Mouse (Mus musculus) cortical plate, adult 2 months (tissue): ENCODE measurements around the gene Pls1.

Experiments used
- CTCF ChIP-seq: fragments of 200-500 bp; IDR thresholded peaks from 2 replicates; pipeline ENCODE4 v1.5.1; 2011; ENCODE audit warnings: mild to moderate bottlenecking, control low read depth, low read length; ENCODE audit not compliant: insufficient read depth; ENCODE audit errors: extremely low read depth
- POLR2A ChIP-seq: fragments of 200-500 bp; IDR thresholded peaks from 2 replicates; pipeline ENCODE4 v1.6.1; 2011; ENCODE audit warnings: mild to moderate bottlenecking, low read length, control low read depth; ENCODE audit not compliant: insufficient read depth; ENCODE audit errors: extremely low read depth

DNA sequence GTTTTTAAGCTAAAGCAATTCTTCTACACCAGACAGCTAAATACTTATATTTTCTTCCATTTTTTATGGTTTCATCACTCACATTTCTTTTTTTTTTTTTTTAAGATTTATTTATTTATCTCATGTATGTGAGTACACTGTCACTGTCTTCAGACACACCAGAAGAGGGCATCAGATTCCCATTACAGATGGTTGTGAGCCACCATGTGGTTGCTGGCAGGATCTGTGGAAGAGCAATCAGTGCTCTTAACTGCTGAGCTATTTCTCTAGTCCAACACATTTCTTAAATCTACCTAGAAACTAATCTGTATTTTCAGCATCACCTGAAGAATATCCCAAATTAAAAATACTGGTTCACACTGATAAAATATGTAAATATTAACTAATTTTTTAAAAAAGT is 108.9 kb downstream of the Pls1 start:
- TF ChIP-seq CTCF: peak; percentile 30; the same call in 1 of the 2 replicates
- TF ChIP-seq POLR2A: no peak
